Mouse (Mus musculus) intestine, embryonic 15.5 days (tissue): ENCODE results near the gene Agmo. TPM values are rescaled to one million over a fixed set of nuclear protein-coding genes. Genes with fewer than 3 reads are reported as not detected.

Source experiments
- ATAC-seq: fragments of 200-750 bp; cut with Nextera tagmentation; 2 replicates; pipeline ENCODE4 v1.8.0; 2017; ENCODE audit warnings: moderate TSS enrichment, moderate library complexity
- H3K27ac ChIP-seq: fragments of 300-500 bp; sonication (generic); 2 replicates; pipeline ENCODE4 v1.5.1; 2015; ENCODE audit warnings: mild to moderate bottlenecking, inconsistent platforms
- H3K27me3 ChIP-seq: fragments of 300-500 bp; sonication (generic); replicated peaks from 2 replicates; pipeline ENCODE4 v1.6.1; 2015; ENCODE audit warnings: inconsistent platforms
- H3K36me3 ChIP-seq: fragments of 300-500 bp; sonication (generic); 2 replicates; pipeline ENCODE4 v1.6.1; 2015; ENCODE audit warnings: inconsistent platforms
- H3K4me1 ChIP-seq: fragments of 300-500 bp; sonication (generic); replicated peaks from 2 replicates; pipeline ENCODE4 v1.6.1; 2015; ENCODE audit warnings: inconsistent platforms
- H3K4me2 ChIP-seq: fragments of 300-500 bp; sonication (generic); replicated peaks from 2 replicates; pipeline ENCODE4 v1.6.1; 2015; ENCODE audit warnings: mild to moderate bottlenecking, inconsistent platforms
- H3K4me3 ChIP-seq: fragments of 300-500 bp; sonication (generic); replicated peaks from 2 replicates; pipeline ENCODE4 v1.5.1; 2015; ENCODE audit warnings: inconsistent platforms
- H3K9ac ChIP-seq: fragments of 300-500 bp; sonication (generic); 2 replicates; pipeline ENCODE4 v1.6.1; 2015; ENCODE audit warnings: inconsistent platforms
- H3K9me3 ChIP-seq: fragments of 300-500 bp; sonication (generic); 2 replicates; pipeline ENCODE4 v1.6.1; 2016; ENCODE audit warnings: inconsistent platforms
- WGBS: fragments of 180-500 bp; shearing (Covaris S2); methylation state at CpG from one replicate; pipeline ENCODE4 v1.1.7; 2015; 5-methylcytosine and 5-hydroxymethylcytosine counted together
- polyA plus RNA-seq: library from polyadenylated mRNA; unstranded; fragments of >200 nt; fragmentation: Nextera tagmentation; extraction: Ambion mirVana; gene quantifications from 2 replicates; pipeline ENCODE4 v1.2.1, GENCODE M21; 2015

Gene Agmo
- polyA plus RNA-seq, 1 experiment from 2014 or later: 2.2 TPM

- Histone ChIP-seq H3K4me1 (no peaks in the 10 kb centered on the region), H3K9me3 (no peaks in the 10 kb centered on the region), H3K4me3 (no peak overlapping the region), H3K27me3 (no peaks in the 10 kb centered on the region), H3K36me3 (no peaks in the 10 kb centered on the region), H3K9ac (no peak overlapping the region), H3K27ac (no peak overlapping the region), H3K4me2 (no peak overlapping the region)
- 64% methylated on average over 5 of the region's 5 CpGs for WGBS
- ATAC-seq: no peak
Measured at GRCm38 (mm10) chr12:37565882-37566596, 324.6 kb downstream of the Agmo start.

DNA sequence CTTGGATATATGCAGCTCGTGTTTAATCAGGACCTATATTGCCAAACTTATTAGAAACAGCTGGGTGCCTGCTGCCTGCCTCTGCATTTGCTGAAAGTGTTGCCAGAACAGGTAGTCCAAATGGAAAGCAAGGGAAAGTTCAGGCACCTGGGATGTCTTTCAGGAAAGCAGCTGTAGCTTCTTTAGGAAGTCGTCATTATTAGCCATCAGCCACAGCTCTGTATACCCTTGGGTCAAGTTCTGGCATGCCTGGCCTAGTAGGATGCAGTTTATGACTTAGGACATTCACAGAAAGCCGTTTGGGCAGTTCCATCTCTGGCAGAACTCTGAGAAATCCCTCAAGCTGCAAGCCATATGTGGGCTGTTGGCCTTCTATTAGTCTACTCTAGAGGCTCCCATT, 330.5 kb downstream of the Agmo start:
- no peak for ATAC-seq
- 53% methylated on average over 3 of the region's 3 CpGs for WGBS
- no peaks in the 10 kb centered on the region for H3K9me3 ChIP-seq
- H3K36me3 ChIP-seq: no peaks in the 10 kb centered on the region
- H3K4me2 ChIP-seq: no peak overlapping the region
- no peak overlapping the region for H3K4me3 ChIP-seq
- H3K27ac ChIP-seq: no peak overlapping the region
- H3K9ac ChIP-seq: no peak overlapping the region
- no peaks in the 10 kb centered on the region for H3K4me1 ChIP-seq
- H3K27me3 ChIP-seq: no peaks in the 10 kb centered on the region

GRCm38 (mm10) chr12:37582777-37583176, 341.3 kb downstream of the Agmo start:
- Histone ChIP-seq H3K27me3 (no peaks in the 10 kb centered on the region), H3K4me1 (no peaks in the 10 kb centered on the region), H3K27ac (no peak overlapping the region), H3K9me3 (no peaks in the 10 kb centered on the region), H3K4me3 (no peak overlapping the region), H3K4me2 (no peak overlapping the region), H3K36me3 (no peaks in the 10 kb centered on the region), H3K9ac (no peak overlapping the region)
- no peak for ATAC-seq
- WGBS: 80% methylated on average over 8 of the region's 8 CpGs

DNA sequence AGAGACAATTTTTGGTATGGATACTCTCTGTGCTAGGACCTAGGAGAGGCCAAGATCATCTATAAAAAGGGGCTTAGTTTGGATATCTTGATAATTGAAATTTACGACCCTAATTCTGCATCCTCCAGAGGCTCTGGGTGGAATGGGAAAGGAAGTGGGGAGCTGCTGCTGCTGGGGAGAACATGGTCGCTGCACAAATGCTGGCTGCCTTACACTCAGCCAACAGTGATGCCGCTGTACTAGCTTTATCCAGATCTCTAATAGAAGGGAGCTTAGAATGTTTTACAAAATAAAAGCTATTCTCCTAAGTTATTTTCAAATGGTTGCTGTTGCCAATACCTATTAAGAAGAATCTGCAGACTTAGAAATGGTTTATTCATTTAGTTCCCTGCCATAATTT, 351.4 kb downstream of the Agmo start:
- no peak for ATAC-seq
- H3K4me2 ChIP-seq: no peak overlapping the region
- no peak overlapping the region for H3K9ac ChIP-seq
- H3K4me1 ChIP-seq: no peaks in the 10 kb centered on the region
- H3K27ac ChIP-seq: no peak overlapping the region
- no peaks in the 10 kb centered on the region for H3K9me3 ChIP-seq
- H3K36me3 ChIP-seq: no peaks in the 10 kb centered on the region
- no peak overlapping the region for H3K4me3 ChIP-seq
- 40% methylated on average over 3 of the region's 3 CpGs for WGBS
- H3K27me3 ChIP-seq: no peaks in the 10 kb centered on the region

DNA sequence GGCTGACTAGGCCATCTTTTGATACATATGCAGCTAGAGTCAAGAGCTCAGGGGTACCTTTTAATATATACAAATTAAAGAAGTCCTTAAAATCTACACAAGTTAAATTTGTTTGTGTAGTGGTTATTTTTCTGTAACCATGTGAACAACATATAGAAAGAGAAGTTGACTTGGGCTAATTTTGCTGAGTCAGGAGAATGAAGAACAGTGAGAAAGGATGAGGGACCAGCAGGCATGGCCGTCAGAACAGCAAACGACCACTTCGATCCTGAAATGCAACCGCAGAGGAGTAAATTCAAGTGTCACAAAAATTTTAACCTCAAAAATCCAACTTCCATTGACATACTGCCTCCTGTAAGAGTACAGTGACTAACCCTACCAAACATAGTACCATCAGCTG, 371.4 kb downstream of the Agmo start:
- Histone ChIP-seq H3K9me3 (no peaks in the 10 kb centered on the region), H3K4me2 (no peak overlapping the region), H3K9ac (no peak overlapping the region), H3K27me3 (no peaks in the 10 kb centered on the region), H3K4me3 (no peak overlapping the region), H3K4me1 (no peaks in the 10 kb centered on the region), H3K36me3 (no peaks in the 10 kb centered on the region), H3K27ac (no peak overlapping the region)
- WGBS: 94% methylated on average over 4 of the region's 4 CpGs
- ATAC-seq: no peak

GRCm38 (mm10) chr12:37614769-37615168, 373.3 kb downstream of the Agmo start:
- no peaks in the 10 kb centered on the region for H3K9me3 ChIP-seq
- no peak overlapping the region for H3K4me3 ChIP-seq
- no peak for ATAC-seq
- no peak overlapping the region for H3K27ac ChIP-seq
- no peak overlapping the region for H3K4me2 ChIP-seq
- H3K27me3 ChIP-seq: no peaks in the 10 kb centered on the region
- 73% methylated on average over 2 of the region's 2 CpGs for WGBS
- no peaks in the 10 kb centered on the region for H3K4me1 ChIP-seq
- H3K36me3 ChIP-seq: no peaks in the 10 kb centered on the region
- no peak overlapping the region for H3K9ac ChIP-seq

- no peaks in the 10 kb centered on the region for H3K4me1 ChIP-seq
- no peaks in the 10 kb centered on the region for H3K36me3 ChIP-seq
- no peak overlapping the region for H3K4me3 ChIP-seq
- no peaks in the 10 kb centered on the region for H3K27me3 ChIP-seq
- no peak overlapping the region for H3K27ac ChIP-seq
- no peaks in the 10 kb centered on the region for H3K9me3 ChIP-seq
- H3K9ac ChIP-seq: no peak overlapping the region
- H3K4me2 ChIP-seq: no peak overlapping the region
- ATAC-seq: no peak
Measured at GRCm38 (mm10) chr12:37624078-37624477, 382.6 kb downstream of the Agmo start.

Other genes starting within 250 kb of the Agmo start
- 2.1 and 2.6 TPM in 2 replicates for gene Meox2, start 133.1 kb upstream of the Agmo start, polyA plus RNA-seq